Mouse (Mus musculus) megakaryocyte progenitor cell, adult 5-6 weeks (primary cell): ENCODE measurements around the gene Taar7b. TPM values are rescaled to one million over a fixed set of nuclear protein-coding genes. Genes with fewer than 3 reads are reported as not detected.

Source experiments
- total RNA-seq, 2 experiments: library from RNA; stranded (forward) in 1 of 2; stranded (reverse) in 1 of 2; fragments of 157-497, 149-512 nt in 1 of 2; fragments of 200-1000 nt in 1 of 2; gene quantifications; 2 replicates each; pipeline versions ENCODE4 v1.2.3 to v1.2.4; 2015 to 2017

The Taar7b gene
- total RNA-seq, 2 experiments from 2014 or later: not detected

Other genes with a start within 250 kb of the Taar7b start
- gene Rps12, start 212.7 kb upstream of the Taar7b start, total RNA-seq (2015): 6,612 and 6,735 TPM in 2 replicates
- 1,835 and 2,039 TPM in 2 replicates for gene Rps12, start 212.7 kb upstream of the Taar7b start, total RNA-seq (2017)
- 0.51 and 3.6 TPM in 2 replicates for gene Slc18b1, start 203.0 kb upstream of the Taar7b start, total RNA-seq (2015)
- gene Slc18b1, start 203.0 kb upstream of the Taar7b start, total RNA-seq (2017): 0.04 and 0.30 TPM in 2 replicates
- gene Vnn3, start 148.5 kb upstream of the Taar7b start, total RNA-seq (2015): not detected in 2 replicates
- 0.21 TPM in 1 of 2 replicates, not detected in the other for gene Vnn3, start 148.5 kb upstream of the Taar7b start, total RNA-seq (2017)
- 0.17 TPM in 1 of 2 replicates, not detected in the other for gene Vnn1, start 105.3 kb upstream of the Taar7b start, total RNA-seq (2015)
- gene Vnn1, start 105.3 kb upstream of the Taar7b start, total RNA-seq (2017): 0.04 TPM in 1 of 2 replicates, not detected in the other
- gene Taar1, start 79.6 kb upstream of the Taar7b start, total RNA-seq (2015): not detected in 2 replicates
- not detected in 2 replicates for gene Taar1, start 79.6 kb upstream of the Taar7b start, total RNA-seq (2017)
- gene Taar2, start 61.4 kb upstream of the Taar7b start, total RNA-seq (2015): not detected in 2 replicates
- gene Taar2, start 61.4 kb upstream of the Taar7b start, total RNA-seq (2017): not detected in 2 replicates
- not detected in 2 replicates for gene Taar3, start 50.4 kb upstream of the Taar7b start, total RNA-seq (2015)
- gene Taar3, start 50.4 kb upstream of the Taar7b start, total RNA-seq (2017): not detected in 2 replicates
- not detected in 2 replicates for gene Taar4, start 39.4 kb upstream of the Taar7b start, total RNA-seq (2015)
- gene Taar4, start 39.4 kb upstream of the Taar7b start, total RNA-seq (2017): not detected in 2 replicates
- gene Taar5, start 29.2 kb upstream of the Taar7b start, total RNA-seq (2015): not detected in 2 replicates
- not detected in 2 replicates for gene Taar5, start 29.2 kb upstream of the Taar7b start, total RNA-seq (2017)
- gene Taar6, start 14.3 kb upstream of the Taar7b start, total RNA-seq (2015): not detected in 2 replicates
- gene Taar6, start 14.3 kb upstream of the Taar7b start, total RNA-seq (2017): not detected in 2 replicates
- not detected in 2 replicates for gene Taar7a, start 6.5 kb upstream of the Taar7b start, total RNA-seq (2015)
- gene Taar7a, start 6.5 kb upstream of the Taar7b start, total RNA-seq (2017): not detected in 2 replicates
- gene Taar7d, start 27.3 kb downstream of the Taar7b start, total RNA-seq (2015): not detected in 2 replicates
- gene Taar7d, start 27.3 kb downstream of the Taar7b start, total RNA-seq (2017): not detected in 2 replicates
- not detected in 2 replicates for gene Taar7e, start 37.7 kb downstream of the Taar7b start, total RNA-seq (2015)
- gene Taar7e, start 37.7 kb downstream of the Taar7b start, total RNA-seq (2017): not detected in 2 replicates
- gene Taar7f, start 49.6 kb downstream of the Taar7b start, total RNA-seq (2015): not detected in 2 replicates
- gene Taar7f, start 49.6 kb downstream of the Taar7b start, total RNA-seq (2017): not detected in 2 replicates
- gene Taar8a, start 76.6 kb downstream of the Taar7b start, total RNA-seq (2015): not detected in 2 replicates
- gene Taar8a, start 76.6 kb downstream of the Taar7b start, total RNA-seq (2017): not detected in 2 replicates
- not detected in 2 replicates for gene Taar8b, start 92.4 kb downstream of the Taar7b start, total RNA-seq (2015)
- not detected in 2 replicates for gene Taar8b, start 92.4 kb downstream of the Taar7b start, total RNA-seq (2017)
- gene Taar8c, start 102.0 kb downstream of the Taar7b start, total RNA-seq (2015): not detected in 2 replicates
- gene Taar8c, start 102.0 kb downstream of the Taar7b start, total RNA-seq (2017): not detected in 2 replicates
- not detected in 2 replicates for gene Taar9, start 109.6 kb downstream of the Taar7b start, total RNA-seq (2015)
- gene Taar9, start 109.6 kb downstream of the Taar7b start, total RNA-seq (2017): not detected in 2 replicates
- gene Stx7, start 149.4 kb downstream of the Taar7b start, total RNA-seq (2015): 53.4 and 64.1 TPM in 2 replicates
- 47.2 and 55.5 TPM in 2 replicates for gene Stx7, start 149.4 kb downstream of the Taar7b start, total RNA-seq (2017)
- not detected in 2 replicates for gene Moxd1, start 223.6 kb downstream of the Taar7b start, total RNA-seq (2015)
- gene Moxd1, start 223.6 kb downstream of the Taar7b start, total RNA-seq (2017): not detected in 2 replicates